Mouse (Mus musculus): ENCODE results near the gene Ascc3.

DNA sequence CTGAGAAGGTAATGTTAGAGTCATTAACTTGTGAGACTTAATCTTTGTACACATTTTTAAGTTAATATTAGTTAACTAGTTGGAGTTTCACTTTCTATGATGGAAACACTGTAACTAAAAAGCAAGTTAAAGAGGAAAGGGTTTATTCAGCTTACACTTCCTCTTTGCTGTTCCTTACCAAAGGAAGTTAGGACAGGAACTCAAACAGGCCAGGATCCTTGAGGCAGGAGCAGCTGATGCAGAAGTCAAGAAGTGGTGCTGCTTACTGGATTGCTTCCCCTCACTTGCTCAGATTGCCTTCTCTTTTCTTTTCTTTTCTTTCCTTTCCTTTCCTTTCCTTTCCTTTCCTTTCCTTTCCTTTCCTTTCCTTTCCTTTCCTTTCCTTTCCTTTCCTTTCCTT lies 97.9 kb downstream of the Ascc3 start:
- TF ChIP-seq CTCF (conservative IDR thresholded peaks at IDR 0.05; ENCODE audit: low read length) (no peak), POU5F1 (IDR thresholded peaks at IDR 0.05; ENCODE audit: borderline replicate concordance, low read length) (no peak), NANOG (IDR thresholded peaks at IDR 0.05; ENCODE audit: borderline replicate concordance, low read length) (no peak)
